Mouse (Mus musculus) embryonic facial prominence, embryonic 10.5 days (tissue): ENCODE data around the gene Tas2r143. TPM values are rescaled to one million over a fixed set of nuclear protein-coding genes. Genes with fewer than 3 reads are reported as not detected.

ENCODE experiments used
- DNase-seq: peaks from one replicate; pipeline ENCODE4 v3.0.0-alpha.2; 2017; ENCODE audit warnings: low spot score
- H3K27ac ChIP-seq: fragments of 300-500 bp; sonication (generic); replicated peaks from 2 replicates; pipeline ENCODE4 v1.5.1; 2016; ENCODE audit warnings: mild to moderate bottlenecking
- H3K27me3 ChIP-seq: fragments of 300-500 bp; sonication (generic); replicated peaks from 2 replicates; pipeline ENCODE4 v1.6.1; 2016; ENCODE audit warnings: low read depth, mild to moderate bottlenecking; ENCODE audit not compliant: poor library complexity, severe bottlenecking
- H3K36me3 ChIP-seq: fragments of 300-500 bp; sonication (generic); replicated peaks from 2 replicates; pipeline ENCODE4 v1.6.1; 2016; ENCODE audit warnings: mild to moderate bottlenecking, moderate library complexity
- H3K4me1 ChIP-seq: fragments of 300-500 bp; sonication (generic); 2 replicates; pipeline ENCODE4 v1.6.1; 2016
- H3K4me3 ChIP-seq: fragments of 300-500 bp; sonication (generic); 2 replicates; pipeline ENCODE4 v1.5.1; 2016; ENCODE audit warnings: mild to moderate bottlenecking, moderate library complexity
- H3K9me3 ChIP-seq: fragments of 300-500 bp; sonication (generic); 2 replicates; pipeline ENCODE4 v1.6.1; 2016; ENCODE audit warnings: mild to moderate bottlenecking
- WGBS: fragments of 180-500 bp; shearing (Covaris S2); methylation state at CpG from one replicate; pipeline ENCODE4 v1.1.7; 2016; 5-methylcytosine and 5-hydroxymethylcytosine counted together
- polyA plus RNA-seq: library from polyadenylated mRNA; unstranded; fragments of >200 nt; fragmentation: Nextera tagmentation; extraction: Ambion mirVana; gene quantifications from 2 replicates; pipeline ENCODE4 v1.2.1, GENCODE M21; 2016

Gene Tas2r143
- polyA plus RNA-seq, 1 experiment from 2014 or later, result not detected

- Histone ChIP-seq H3K27ac (no peak within 1 kb of the TSS), H3K27me3 (no peaks in the 10 kb centered on the region)
Measured at GRCm38 (mm10) chr6:42434446-42434845, 34.4 kb downstream of the Tas2r143 start, which contains the start of gene Tas2r126. TSS of gene Tas2r126 (plus strand) at chr6:42434535.

GRCm38 (mm10) chr6:42435490-42435889 is 35.5 kb downstream of the Tas2r143 start:
- no peaks in the 10 kb centered on the region for H3K4me1 ChIP-seq
- WGBS, result 74% methylated on average over 2 of the region's 2 CpGs
- H3K27ac ChIP-seq, result no peak overlapping the region
- H3K36me3 ChIP-seq, result no peaks in the 10 kb centered on the region
- no peak for DNase-seq
- H3K9me3 ChIP-seq, result no peaks in the 10 kb centered on the region
- H3K27me3 ChIP-seq, result no peaks in the 10 kb centered on the region
- no peak overlapping the region for H3K4me3 ChIP-seq

More at GRCm38 (mm10) chr6:42434446-42434845, 34.4 kb downstream of the Tas2r143 start, which contains the start of gene Tas2r126:
- Histone ChIP-seq H3K4me3 (no peak within 1 kb of the TSS), H3K36me3 (no peaks in the 10 kb centered on the region), H3K4me1 (no peaks in the 10 kb centered on the region), H3K9me3 (no peaks in the 10 kb centered on the region)
- no peak for DNase-seq
- WGBS, result 83% methylated on average over 6 of the region's 6 CpGs

GRCm38 (mm10) chr6:42441395-42441794 is 41.4 kb downstream of the Tas2r143 start:
- Histone ChIP-seq H3K27ac (no peak overlapping the region), H3K9me3 (no peaks in the 10 kb centered on the region), H3K36me3 (no peaks in the 10 kb centered on the region), H3K27me3 (no peaks in the 10 kb centered on the region), H3K4me3 (no peak overlapping the region), H3K4me1 (no peaks in the 10 kb centered on the region)
- no peak for DNase-seq
- WGBS, result 83% methylated on average over 2 of the region's 2 CpGs

DNA sequence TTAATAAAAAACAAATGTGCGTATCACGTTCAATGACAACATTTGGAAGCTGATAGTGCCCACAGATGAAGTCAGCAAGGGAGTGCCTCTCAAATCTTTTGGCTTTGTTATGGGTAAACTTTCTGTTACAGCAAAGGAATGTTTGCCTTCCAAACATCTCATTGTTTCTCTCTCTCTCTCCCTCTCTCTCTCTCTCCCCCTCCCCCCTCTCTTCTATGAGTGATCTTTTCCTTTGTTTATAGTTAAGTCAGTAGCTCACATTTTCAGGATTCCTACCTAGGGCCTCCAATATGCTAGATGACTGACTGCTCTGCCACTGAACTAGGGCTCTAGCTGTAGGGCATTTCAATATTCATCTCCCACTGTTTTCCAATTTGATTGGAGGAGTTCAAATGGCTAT is 44.5 kb downstream of the Tas2r143 start:
- Histone ChIP-seq H3K4me3 (no peak overlapping the region), H3K4me1 (no peaks in the 10 kb centered on the region), H3K27me3 (no peaks in the 10 kb centered on the region), H3K27ac (no peak overlapping the region), H3K9me3 (no peaks in the 10 kb centered on the region), H3K36me3 (no peaks in the 10 kb centered on the region)
- DNase-seq, result no peak
- 81% methylated on average over 2 of the region's 2 CpGs for WGBS

- no peak for DNase-seq
- Histone ChIP-seq H3K4me3 (no peak overlapping the region), H3K4me1 (no peaks in the 10 kb centered on the region), H3K27ac (no peak overlapping the region), H3K27me3 (no peaks in the 10 kb centered on the region), H3K36me3 (no peaks in the 10 kb centered on the region), H3K9me3 (no peaks in the 10 kb centered on the region)
- 88% methylated on average over 2 of the region's 2 CpGs for WGBS
Measured at GRCm38 (mm10) chr6:42447381-42447780, 47.3 kb downstream of the Tas2r143 start.

Other genes with a start within 250 kb of the Tas2r143 start
- not detected in 2 replicates for gene Tas2r144, start 184.9 kb upstream of the Tas2r143 start, polyA plus RNA-seq
- 18.1 and 18.7 TPM in 2 replicates for gene Gstk1, start 154.3 kb upstream of the Tas2r143 start, polyA plus RNA-seq
- 0.60 and 0.90 TPM in 2 replicates for gene Tmem139, start 138.3 kb upstream of the Tas2r143 start, polyA plus RNA-seq
- 79.5 and 85.3 TPM in 2 replicates for gene Casp2, start 135.3 kb upstream of the Tas2r143 start, polyA plus RNA-seq
- 0.80 and 1.1 TPM in 2 replicates for gene Clcn1, start 113.6 kb upstream of the Tas2r143 start, polyA plus RNA-seq
- 0.74 and 0.90 TPM in 2 replicates for gene Fam131b, start 75.6 kb upstream of the Tas2r143 start, polyA plus RNA-seq
- gene Zyx, start 50.6 kb upstream of the Tas2r143 start, polyA plus RNA-seq, result 93.8 and 96.9 TPM in 2 replicates
- gene Epha1, start 27.0 kb upstream of the Tas2r143 start, polyA plus RNA-seq, result 3.9 and 5.1 TPM in 2 replicates
- gene Tas2r135, start 5.2 kb downstream of the Tas2r143 start, polyA plus RNA-seq, result not detected in 2 replicates
- gene Tas2r126, start 34.3 kb downstream of the Tas2r143 start, polyA plus RNA-seq, result not detected in 2 replicates
- not detected in 2 replicates for gene Olfr458, start 65.0 kb downstream of the Tas2r143 start, polyA plus RNA-seq
- gene Olfr457, start 76.1 kb downstream of the Tas2r143 start, polyA plus RNA-seq, result not detected in 2 replicates
- not detected in 2 replicates for gene Olfr456, start 87.0 kb downstream of the Tas2r143 start, polyA plus RNA-seq
- gene Olfr455, start 147.3 kb downstream of the Tas2r143 start, polyA plus RNA-seq, result not detected in 2 replicates
- gene Tcaf3, start 197.5 kb downstream of the Tas2r143 start, polyA plus RNA-seq, result not detected in 2 replicates
- gene Tcaf2, start 245.0 kb downstream of the Tas2r143 start, polyA plus RNA-seq, result 4.3 and 4.6 TPM in 2 replicates